Mouse (Mus musculus) urinary bladder, adult 2 months (tissue): ENCODE measurements around the gene Ergic1. TPM values are rescaled to one million over a fixed set of nuclear protein-coding genes. Genes with fewer than 3 reads are reported as not detected.

Source experiments
- DNase-seq: peaks from one replicate; pipeline ENCODE4 v3.0.0; 2022; ENCODE audit warnings: low spot score
- polyA plus RNA-seq: library from polyadenylated mRNA; depleted of rRNA; stranded (reverse); fragments of >200 nt; gene quantifications from 2 replicates; pipeline ENCODE4 v1.2.3, GENCODE M21; 2012; rRNA removed

Ergic1 gene
- polyA plus RNA-seq, 1 experiment, result 152 TPM

DNA sequence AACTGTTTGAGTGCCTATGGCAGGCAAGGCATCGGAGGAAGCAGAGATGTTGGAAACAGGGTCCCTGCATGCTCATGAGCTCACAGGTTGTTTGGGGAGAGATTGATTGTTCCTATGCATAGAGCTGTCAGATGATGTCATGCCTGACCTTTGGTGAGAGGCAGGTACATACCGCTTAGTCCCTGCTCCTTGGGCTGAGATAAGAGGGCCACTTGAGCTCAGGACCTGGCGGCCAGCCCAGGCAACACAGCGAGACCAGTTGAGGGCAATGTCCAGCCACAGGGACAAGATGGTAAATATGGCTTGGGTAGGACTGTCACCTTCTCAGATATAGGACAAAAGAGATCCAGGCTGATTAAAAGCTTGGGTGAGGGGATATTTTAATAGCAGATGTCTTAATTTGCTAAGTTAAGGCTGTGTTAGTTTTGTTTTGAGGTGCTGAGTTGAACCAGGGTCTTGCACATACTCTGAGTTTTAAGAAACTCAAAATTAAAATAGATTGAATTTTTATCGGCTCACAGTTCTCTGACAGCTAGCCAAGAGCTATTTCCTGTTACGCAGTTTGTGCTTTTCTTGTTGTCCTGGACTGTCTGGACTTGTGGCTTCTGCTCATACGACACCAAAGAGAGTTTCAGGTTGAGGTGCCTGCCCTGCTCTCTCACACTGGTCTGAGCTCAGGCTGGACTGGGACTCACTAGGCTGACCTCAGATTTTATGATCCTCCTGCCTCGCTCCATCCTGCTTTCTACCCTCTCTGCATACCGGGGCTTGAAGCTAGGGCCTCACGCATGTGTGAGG lies 138.7 kb downstream of the Ergic1 start:
- no peak for DNase-seq

DNA sequence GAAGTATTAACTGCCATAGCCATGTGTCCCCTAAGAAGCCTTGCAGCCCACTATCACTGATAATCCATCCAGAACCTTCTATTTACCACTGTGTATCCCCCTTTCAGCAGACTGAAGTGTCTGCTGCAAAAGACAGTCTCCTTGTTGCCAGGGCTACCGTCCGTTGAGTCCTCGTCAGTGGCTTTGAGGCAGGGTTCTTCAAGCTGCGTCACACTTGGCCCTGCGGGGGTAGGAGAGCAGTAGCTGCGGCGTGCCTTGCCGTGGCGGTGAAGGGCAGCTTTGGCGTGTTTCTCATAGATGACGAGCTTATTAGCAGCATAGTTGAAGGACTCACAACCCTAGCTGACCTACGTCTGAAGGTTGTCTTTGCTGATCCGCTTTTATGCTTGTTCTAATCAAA lies 140.3 kb downstream of the Ergic1 start:
- DNase-seq, result no peak

DNA sequence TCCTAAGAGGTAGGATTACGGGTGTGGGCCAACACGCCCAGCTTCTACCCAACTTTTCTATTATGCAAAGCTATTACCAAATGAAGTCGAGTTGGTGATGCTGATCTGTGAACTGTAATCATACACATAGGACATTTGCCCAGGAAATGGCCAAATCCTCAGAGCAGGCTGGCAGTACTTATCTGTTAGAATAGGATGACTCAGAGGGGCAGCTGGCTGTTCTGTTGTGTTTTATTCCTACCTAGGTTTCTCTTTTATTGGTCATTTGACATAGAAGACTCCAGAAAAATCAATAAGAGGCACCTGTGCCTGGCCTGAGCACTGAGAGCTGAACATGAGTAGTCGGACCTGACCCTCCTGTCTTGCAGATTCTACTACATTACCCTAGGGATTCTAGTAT lies 141.3 kb downstream of the Ergic1 start:
- no peak for DNase-seq

DNA sequence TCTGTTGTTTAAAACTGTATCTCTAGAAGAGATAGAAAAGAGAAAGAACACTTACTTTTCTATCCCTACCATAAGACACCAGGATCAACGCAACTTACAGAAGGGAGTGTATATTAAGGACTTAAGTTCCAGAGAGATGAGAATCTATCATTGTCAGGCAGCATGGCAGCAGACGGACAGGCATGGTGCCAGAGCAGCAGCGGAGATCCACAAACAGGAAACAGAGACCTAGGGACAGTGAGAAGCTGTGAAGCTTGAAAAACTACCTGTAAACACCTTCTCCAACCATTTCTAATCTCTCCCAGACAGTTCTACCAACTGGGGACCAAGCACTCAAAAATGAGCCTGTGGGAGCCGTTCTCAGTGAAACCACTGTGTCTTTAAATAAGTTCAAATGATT lies 142.4 kb downstream of the Ergic1 start:
- DNase-seq, result no peak

DNA sequence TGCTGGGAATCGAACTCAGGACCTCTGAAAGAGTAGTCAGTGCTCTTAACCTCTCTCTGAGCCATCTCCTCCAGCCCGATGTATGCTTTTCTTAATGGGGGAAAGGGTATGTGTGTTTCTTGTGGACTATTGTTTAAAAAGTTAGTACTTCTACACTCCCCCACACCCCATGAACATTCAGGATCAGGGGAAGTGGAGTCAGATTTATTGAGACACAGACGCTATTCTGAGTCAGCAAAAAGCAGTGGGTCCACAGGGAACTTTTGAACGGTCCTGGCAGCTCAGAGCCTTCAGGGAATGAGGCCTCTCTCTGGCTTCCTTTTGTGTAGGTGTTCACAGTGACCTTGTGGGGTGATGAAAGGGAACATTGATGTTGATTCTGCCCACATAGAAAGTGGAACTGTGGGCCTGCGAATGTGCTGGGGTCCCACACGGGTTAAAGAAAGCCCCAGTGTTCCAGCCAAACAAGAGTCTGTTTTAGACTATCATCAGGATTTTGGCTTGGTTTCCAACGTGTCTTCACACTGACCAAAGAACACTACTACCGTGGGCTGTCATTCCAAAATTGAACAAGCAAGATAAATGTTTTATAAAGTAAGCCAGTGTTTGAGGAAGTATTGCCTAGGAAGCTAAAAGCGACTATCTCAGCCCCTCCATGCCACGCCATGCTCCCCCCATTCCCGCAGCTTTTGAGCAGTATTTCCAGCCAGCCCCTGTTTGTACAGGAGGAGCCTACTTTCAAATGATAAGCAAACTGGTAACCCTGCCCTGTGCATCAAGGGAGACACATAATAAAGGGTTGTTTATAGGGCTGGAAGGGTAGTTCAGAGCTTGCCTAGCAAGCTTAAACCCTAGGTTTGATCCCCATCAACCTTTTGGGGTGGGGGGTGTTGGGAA lies 144.4 kb downstream of the Ergic1 start:
- DNase-seq, result no peak

Other genes starting within 250 kb of the Ergic1 start
- 7.9 and 11.1 TPM in 2 replicates for gene Neurl1b, start 146.7 kb upstream of the Ergic1 start, polyA plus RNA-seq
- gene Dusp1, start 639 bp downstream of the Ergic1 start, polyA plus RNA-seq, result 67.4 and 75.0 TPM in 2 replicates
- gene Atp6v0e, start 101.7 kb downstream of the Ergic1 start, polyA plus RNA-seq, result 260 and 293 TPM in 2 replicates
- gene Crebrf, start 154.2 kb downstream of the Ergic1 start, polyA plus RNA-seq, result 14.9 and 18.5 TPM in 2 replicates
- 31.1 and 32.5 TPM in 2 replicates for gene Bnip1, start 219.6 kb downstream of the Ergic1 start, polyA plus RNA-seq